Mouse (Mus musculus) R1 (cell line): ENCODE measurements around the gene Ralgps1.
"Not testable (repeated sequence)": the region's sequence is repeated elsewhere in the genome, so short reads cannot be mapped to it uniquely, and the experiment has no call there.

ENCODE experiments used
- DNase-seq: peaks from one replicate; pipeline ENCODE4 v3.0.0-alpha.2; 2018; ENCODE audit warnings: low read depth, low spot score

Ralgps1 gene

GRCm38 (mm10) chr2:33215177-33215699, 156.0 kb downstream of the Ralgps1 start:
- no peak for DNase-seq

GRCm38 (mm10) chr2:33211263-33211662, 160.0 kb downstream of the Ralgps1 start:
- DNase-seq = not testable (repeated sequence)

DNA sequence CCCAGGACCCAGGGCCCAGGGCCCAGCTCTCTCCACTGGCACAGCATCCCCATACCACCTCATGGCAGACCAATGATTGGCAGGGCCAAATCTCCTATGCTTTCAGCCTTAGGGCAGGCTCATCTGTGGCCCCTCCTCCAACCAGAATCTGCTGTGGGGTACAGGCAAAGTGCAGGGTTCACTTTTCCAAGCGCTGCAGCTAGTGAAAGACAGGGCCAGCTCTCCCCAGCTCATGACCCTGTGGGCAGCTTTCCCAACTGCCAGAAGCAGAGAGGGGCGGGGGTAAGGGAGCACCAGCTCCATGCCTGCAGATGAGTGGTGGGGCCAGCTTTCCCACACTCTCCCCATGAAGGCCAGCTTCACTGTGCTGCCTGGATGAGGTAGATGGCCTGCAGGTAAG, 160.4 kb downstream of the Ralgps1 start:
- DNase-seq = no peak

DNA sequence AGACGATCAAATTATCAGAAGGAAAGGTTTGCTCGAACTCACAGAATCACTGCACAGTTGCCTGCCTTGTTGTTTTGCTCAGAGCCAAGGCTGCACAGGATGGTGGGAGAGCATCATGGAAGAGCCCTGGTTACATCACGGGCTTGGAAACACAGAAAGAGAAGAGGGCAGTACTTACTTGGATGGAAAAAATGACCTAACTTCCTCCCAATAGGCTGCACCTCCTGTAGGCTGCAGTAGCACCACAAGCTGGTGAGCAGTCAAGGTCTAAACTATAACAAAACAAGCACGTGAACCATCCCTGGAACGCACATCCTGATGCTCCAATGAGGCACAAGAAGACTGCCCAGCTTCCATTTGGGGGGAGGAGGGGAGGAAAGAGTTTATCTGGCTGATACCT, 163.2 kb downstream of the Ralgps1 start:
- no peak for DNase-seq

DNA sequence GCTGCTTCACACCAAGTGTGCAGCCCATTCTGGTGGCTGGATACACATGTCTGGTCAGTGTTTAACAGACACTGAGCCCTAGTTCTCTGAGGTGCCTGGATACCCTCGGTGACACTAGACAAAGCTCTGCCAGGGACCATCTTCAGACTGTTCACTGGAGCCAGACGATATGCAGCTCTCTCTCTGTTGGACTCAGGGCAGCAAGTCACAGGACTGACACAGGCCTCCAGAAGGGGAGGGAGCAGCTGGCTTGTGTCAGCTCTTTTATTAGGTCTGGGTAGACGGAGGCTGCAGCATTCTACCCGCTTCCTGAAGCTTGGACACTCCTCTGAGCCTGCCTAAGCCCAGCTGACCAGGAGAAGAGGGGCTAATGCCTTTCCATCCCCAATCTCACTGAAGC, 164.2 kb downstream of the Ralgps1 start:
- DNase-seq = no peak

DNA sequence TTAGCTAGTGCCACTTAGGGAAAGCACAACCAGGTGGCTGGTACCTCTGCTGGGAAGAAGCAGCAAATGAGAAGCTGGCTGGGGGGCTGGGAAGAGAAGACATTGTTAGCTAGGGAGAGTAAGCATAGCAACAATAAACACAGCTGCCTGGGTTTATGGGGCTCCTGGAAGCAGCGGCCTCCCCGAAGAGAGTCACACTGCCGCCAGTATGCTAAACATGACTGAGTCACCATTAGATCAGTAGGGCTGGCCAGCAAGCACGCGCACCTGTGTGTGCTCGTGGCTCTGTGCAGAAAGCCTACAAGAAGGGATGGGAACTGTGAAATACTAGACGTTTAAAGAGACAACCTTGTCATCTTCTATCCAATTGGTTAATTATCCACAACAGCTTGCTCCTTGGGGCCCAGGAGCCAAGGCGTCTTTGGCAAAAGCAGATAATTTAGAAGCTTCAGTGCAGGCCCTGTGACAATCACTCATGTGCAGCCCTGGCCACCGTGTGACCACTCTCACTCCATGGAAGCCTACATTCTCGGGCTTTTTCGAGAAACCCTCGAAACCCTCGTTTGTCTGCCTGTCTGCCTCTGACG, 165.3 kb downstream of the Ralgps1 start:
- DNase-seq = no peak

DNA sequence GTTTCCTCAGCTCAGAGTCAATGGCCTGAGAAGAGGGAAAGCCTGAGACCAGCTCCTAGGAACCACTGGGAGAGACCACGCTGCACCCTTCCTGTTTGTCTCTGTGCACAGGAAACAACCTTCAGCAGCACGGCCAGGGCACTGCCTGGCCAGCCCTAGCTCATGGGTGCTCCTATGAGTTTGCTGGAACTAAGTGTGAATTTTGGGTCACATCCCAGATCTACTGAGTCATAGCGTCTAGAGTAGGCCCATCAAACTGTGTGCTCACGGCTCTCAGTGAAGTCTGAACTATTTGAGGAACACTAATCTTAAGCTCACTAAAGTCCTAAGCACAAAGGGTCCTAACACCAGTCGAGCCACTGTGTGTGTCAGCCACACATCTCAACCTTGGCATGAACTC, 166.3 kb downstream of the Ralgps1 start:
- DNase-seq = no peak

GRCm38 (mm10) chr2:33203284-33203683, 168.0 kb downstream of the Ralgps1 start:
- DNase-seq = no peak

- peak; percentile 57 for DNase-seq
Observed at GRCm38 (mm10) chr2:33200368-33201068, 170.8 kb downstream of the Ralgps1 start.

DNA sequence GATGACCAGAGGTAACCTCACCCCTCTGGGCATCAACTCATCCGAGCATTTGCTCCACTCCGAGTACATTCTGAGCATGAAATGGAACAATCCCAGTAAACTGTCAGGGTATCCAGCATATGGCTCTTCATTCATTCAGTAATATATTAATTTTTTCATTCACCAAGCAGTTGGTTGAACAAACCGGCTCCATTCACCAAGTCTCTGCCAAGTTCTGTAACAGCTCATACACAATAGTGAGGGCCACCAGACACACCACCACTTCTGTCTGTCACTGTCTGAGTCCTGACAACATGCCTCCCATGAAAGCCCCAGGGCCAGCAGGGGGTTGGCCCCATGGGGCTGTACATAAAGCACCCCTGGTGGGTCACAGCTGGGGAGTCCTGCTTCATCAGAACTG, 181.3 kb downstream of the Ralgps1 start:
- DNase-seq = no peak

GRCm38 (mm10) chr2:33188925-33189670, 182.2 kb downstream of the Ralgps1 start:
- no peak for DNase-seq

DNA sequence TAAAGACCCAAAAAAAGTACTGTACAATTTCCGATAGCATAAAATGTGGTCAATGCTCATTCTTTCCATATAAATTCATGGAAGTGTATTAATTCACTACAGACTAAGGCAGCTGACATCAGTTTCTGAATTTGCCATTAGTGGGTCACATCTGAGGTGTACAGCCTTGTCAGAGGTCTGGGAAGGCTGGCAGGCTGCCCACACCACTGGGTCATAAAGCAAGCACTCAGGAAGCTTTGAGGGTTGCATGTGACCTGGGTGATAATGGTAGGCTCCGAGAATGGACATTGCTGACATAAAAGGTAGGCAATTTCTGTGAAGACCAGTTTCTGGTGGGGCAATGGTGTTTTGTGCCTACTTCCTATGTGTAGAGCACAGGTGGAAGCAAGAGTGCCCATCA, 183.4 kb downstream of the Ralgps1 start:
- no peak for DNase-seq

- no peak for DNase-seq
Observed at GRCm38 (mm10) chr2:33186505-33186904, 184.8 kb downstream of the Ralgps1 start.

- peak; percentile 45 for DNase-seq
Observed at GRCm38 (mm10) chr2:33185258-33185657, 186.0 kb downstream of the Ralgps1 start.

DNA sequence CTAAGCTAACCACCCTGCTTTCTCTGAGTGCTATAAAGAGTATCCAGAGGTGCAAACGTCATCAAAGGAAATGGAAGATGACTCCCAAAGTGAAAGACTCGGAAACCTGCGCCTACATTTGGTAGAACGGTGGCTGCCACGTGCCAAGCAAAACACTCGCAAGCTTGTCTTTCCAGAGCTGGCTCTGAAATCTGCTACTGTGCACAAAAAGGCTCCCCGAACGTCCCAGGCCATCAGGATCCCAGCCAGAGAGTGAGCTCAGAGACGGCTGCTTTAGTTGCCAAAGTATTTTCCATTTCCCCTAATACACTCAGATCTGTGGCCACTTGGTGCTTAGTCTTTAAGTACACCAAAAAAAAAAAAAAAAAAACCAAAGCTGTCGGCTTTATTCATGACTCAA, 186.6 kb downstream of the Ralgps1 start:
- no peak for DNase-seq

GRCm38 (mm10) chr2:33183321-33183720, 188.0 kb downstream of the Ralgps1 start:
- no peak for DNase-seq

DNA sequence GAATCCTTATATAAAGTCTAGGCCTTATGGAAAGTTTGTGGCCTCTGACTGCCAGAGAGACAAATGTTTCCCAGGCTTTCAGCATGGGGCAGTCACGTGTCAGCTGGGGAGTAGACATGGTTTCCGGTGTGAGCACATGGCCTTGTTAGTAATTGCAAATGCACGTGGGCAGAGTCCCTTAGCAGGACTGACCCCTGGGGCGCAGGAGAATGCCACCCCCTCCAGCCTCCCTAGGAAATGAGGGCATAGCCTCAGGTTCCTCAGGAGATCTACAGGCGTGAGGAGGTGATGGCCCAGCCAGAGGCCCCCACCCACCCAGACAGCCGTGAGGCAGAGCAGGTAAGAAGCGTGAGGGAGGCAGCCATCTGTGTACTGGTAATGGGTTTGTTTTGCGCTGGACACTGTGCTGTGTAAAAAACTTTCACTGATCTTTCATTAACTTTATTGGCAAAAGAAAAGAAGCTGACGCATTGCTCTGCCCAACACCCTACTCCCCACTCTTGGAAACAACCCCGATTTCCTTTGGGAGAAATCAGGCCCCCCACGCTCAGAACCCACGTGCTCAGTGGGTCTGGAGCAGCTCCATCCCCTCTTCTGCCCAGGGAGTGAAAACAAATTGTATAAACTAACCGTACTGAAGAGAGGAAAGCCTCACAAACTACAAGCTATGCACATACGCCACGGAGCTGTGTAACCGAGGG, 191.2 kb downstream of the Ralgps1 start:
- DNase-seq = peak; percentile 46

DNA sequence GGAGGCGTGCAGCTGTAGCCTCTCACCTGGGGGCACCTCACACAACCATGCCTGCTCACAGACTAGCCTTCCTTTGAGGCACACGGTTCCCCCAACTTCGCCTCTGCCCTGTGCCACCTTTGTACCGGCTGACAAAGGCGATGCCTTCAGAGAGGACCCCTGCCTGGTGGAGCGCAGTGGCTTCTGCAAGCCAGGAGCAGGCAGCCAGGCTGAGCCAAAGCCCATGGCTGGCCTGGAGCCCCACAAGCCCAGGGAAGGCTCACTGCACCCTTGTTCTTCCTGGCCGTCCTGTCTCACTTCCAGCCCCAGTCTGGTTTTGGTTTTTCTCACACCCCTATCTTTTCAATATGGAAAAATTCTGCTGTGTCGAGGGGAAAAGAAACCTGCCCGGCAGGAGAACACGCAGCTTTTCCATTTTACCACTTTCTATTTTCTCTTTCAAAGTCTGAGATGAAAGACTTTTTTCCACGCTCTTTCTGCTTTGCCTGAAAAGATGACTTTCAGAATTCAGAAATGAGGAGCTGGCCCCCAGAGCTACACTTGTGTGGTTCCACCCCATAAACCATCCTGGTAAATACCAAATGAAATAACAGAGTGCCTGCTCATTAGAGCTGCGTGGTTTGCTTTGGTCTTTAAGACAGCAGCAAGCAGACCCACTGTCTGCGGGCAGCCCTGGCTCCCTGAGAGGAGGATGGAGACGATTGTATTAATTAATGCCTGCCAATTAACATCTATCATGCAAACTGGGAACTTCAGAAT, 191.9 kb downstream of the Ralgps1 start:
- DNase-seq = no peak

DNA sequence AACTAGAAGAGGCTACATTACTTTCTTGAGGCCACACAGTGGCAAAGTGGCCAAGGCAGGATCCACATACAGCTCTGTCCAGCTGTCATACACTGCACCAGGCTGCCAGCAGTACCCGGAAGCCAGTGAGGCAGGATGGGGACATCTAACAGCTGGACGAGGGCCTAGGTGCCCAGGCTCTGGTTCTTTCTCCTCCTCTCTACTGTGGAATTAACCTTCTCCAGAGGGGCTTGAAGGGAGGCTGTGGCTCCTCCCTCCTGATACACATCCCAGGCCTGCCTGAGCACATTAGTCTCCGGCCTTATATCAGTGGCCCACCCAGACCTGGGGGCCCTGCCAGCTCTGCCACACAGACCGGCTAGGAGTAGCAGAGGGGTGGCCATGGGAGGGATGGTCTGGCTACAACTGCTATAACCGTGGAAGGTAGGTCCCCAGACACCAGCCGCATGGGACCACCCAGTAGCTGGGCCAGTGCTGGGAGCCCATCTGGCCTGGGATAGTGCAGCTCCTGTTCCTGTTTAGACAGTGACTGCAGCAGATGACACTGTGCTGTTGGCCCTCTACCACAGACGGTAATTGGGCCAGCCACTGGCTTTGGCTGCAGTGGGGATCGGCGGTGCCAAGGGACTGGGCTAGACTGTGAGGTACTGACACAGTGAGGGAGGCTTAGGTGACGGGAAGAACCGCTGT, 192.9 kb downstream of the Ralgps1 start:
- no peak for DNase-seq

GRCm38 (mm10) chr2:33177443-33178242, 193.6 kb downstream of the Ralgps1 start:
- DNase-seq = no peak
